Mouse (Mus musculus) layer of hippocampus, adult 6 months (tissue): ENCODE results near the gene Hadh. TPM values are rescaled to one million over a fixed set of nuclear protein-coding genes. Genes with fewer than 3 reads are reported as not detected.

Experiments
- long read RNA-seq, 2 experiments: library from polyadenylated mRNA; unstranded; transcript quantifications; one replicate each; pipeline ENCODE4 v2.0.0; 2019 to 2020
- polyA plus RNA-seq: library from polyadenylated mRNA; unstranded; fragments of <200 nt; fragmentation: Nextera tagmentation; gene quantifications from 2 replicates; pipeline ENCODE4 v1.2.3, GENCODE M21; 2021

Gene Hadh
- polyA plus RNA-seq, result 52.9 and 54.4 TPM in 2 replicates
- long read RNA-seq, experiment 1, transcript Hadh-201 (8 exons, 1,789 nt), result major isoform, 120 of 137 reads
- long read RNA-seq, experiment 1, partial matches to known transcripts, result 13 of 137 reads
- long read RNA-seq, experiment 1, other reads (novel, unspliced or antisense), result 4 of 137 reads
- long read RNA-seq, experiment 2, transcript Hadh-201 (8 exons, 1,789 nt), result major isoform, 236 of 242 reads
- long read RNA-seq, experiment 2, partial matches to known transcripts, result 4 of 242 reads
- long read RNA-seq, experiment 2, other reads (novel, unspliced or antisense), result 2 of 242 reads

GRCm38 (mm10) chr3:131271559-131272373 lies at the start of gene Hadh:
Gene Hadh (minus strand): TSS chr3:131272101.

GRCm38 (mm10) chr3:131302452-131303319 lies 30.8 kb upstream of the Hadh start, which contains the start of gene Cyp2u1:
Gene Cyp2u1 (minus strand): TSS chr3:131303227.

Other genes starting within 250 kb of the Hadh start
- 2.1 and 2.9 TPM in 2 replicates for gene Lef1, start 161.6 kb downstream of the Hadh start, polyA plus RNA-seq
- gene Cyp2u1, start 31.1 kb upstream of the Hadh start, polyA plus RNA-seq, result 12.9 and 19.9 TPM in 2 replicates
- gene Sgms2, start 219.3 kb upstream of the Hadh start, polyA plus RNA-seq, result 1.4 and 5.1 TPM in 2 replicates